Mouse (Mus musculus) embryonic facial prominence, embryonic 14.5 days (tissue): ENCODE measurements around the gene Sarnp. TPM values are rescaled to one million over a fixed set of nuclear protein-coding genes. Genes with fewer than 3 reads are reported as not detected.
"Not testable (repeated sequence)": the region's sequence is repeated elsewhere in the genome, so short reads cannot be mapped to it uniquely, and the experiment has no call there.

Experiments
- ATAC-seq: fragments of 200-750 bp; cut with Nextera tagmentation; 2 replicates; pipeline ENCODE4 v1.8.0; 2017; ENCODE audit warnings: low read depth, moderate number of reproducible peaks, moderate TSS enrichment
- DNase-seq: peaks from one replicate; pipeline ENCODE4 v3.0.0-alpha.2; 2015; ENCODE audit warnings: low spot score
- H3K27ac ChIP-seq: fragments of 300-500 bp; sonication (generic); replicated peaks from 2 replicates; pipeline ENCODE4 v1.5.1; 2014; ENCODE audit warnings: low read depth, mild to moderate bottlenecking, low read length, moderate library complexity
- H3K27me3 ChIP-seq: fragments of 300-500 bp; sonication (generic); replicated peaks from 2 replicates; pipeline ENCODE4 v1.6.1; 2014; ENCODE audit warnings: low read length; ENCODE audit not compliant: control insufficient read depth, insufficient read depth
- H3K36me3 ChIP-seq: fragments of 300-500 bp; sonication (generic); 2 replicates; pipeline ENCODE4 v1.6.1; 2014; ENCODE audit warnings: low read length, mixed read lengths; ENCODE audit not compliant: control insufficient read depth, insufficient read depth
- H3K4me1 ChIP-seq: fragments of 300-500 bp; sonication (generic); 2 replicates; pipeline ENCODE4 v1.6.1; 2014; ENCODE audit warnings: antibody characterized with exemption, low read length; ENCODE audit not compliant: control insufficient read depth, insufficient read depth
- H3K4me2 ChIP-seq: fragments of 300-500 bp; sonication (generic); 2 replicates; pipeline ENCODE4 v1.6.1; 2014; ENCODE audit warnings: low read depth, mild to moderate bottlenecking, low read length, moderate library complexity, mixed read lengths
- H3K4me3 ChIP-seq: fragments of 300-500 bp; sonication (generic); 2 replicates; pipeline ENCODE4 v1.5.1; 2014; ENCODE audit warnings: low read depth, mild to moderate bottlenecking, low read length
- H3K9ac ChIP-seq: fragments of 300-500 bp; sonication (generic); 2 replicates; pipeline ENCODE4 v1.6.1; 2014; ENCODE audit warnings: low read depth, mild to moderate bottlenecking, low read length, moderate library complexity, mixed read lengths
- H3K9me3 ChIP-seq: fragments of 300-500 bp; sonication (generic); 2 replicates; pipeline ENCODE4 v1.6.1; 2016; ENCODE audit warnings: low read length; ENCODE audit not compliant: control insufficient read depth
- WGBS: fragments of 180-500 bp; shearing (Covaris S2); extraction: QIAGEN DNeasy Blood & Tissue Kit; methylation state at CpG from one replicate; pipeline ENCODE4 v1.1.7; 2014; 5-methylcytosine and 5-hydroxymethylcytosine counted together
- polyA plus RNA-seq: library from polyadenylated mRNA; unstranded; fragments of >200 nt; fragmentation: Nextera tagmentation; extraction: Ambion mirVana; gene quantifications from 2 replicates; pipeline ENCODE4 v1.2.1, GENCODE M21; 2014

Gene Sarnp
- polyA plus RNA-seq, 1 experiment from 2014 or later = 194 TPM

DNA sequence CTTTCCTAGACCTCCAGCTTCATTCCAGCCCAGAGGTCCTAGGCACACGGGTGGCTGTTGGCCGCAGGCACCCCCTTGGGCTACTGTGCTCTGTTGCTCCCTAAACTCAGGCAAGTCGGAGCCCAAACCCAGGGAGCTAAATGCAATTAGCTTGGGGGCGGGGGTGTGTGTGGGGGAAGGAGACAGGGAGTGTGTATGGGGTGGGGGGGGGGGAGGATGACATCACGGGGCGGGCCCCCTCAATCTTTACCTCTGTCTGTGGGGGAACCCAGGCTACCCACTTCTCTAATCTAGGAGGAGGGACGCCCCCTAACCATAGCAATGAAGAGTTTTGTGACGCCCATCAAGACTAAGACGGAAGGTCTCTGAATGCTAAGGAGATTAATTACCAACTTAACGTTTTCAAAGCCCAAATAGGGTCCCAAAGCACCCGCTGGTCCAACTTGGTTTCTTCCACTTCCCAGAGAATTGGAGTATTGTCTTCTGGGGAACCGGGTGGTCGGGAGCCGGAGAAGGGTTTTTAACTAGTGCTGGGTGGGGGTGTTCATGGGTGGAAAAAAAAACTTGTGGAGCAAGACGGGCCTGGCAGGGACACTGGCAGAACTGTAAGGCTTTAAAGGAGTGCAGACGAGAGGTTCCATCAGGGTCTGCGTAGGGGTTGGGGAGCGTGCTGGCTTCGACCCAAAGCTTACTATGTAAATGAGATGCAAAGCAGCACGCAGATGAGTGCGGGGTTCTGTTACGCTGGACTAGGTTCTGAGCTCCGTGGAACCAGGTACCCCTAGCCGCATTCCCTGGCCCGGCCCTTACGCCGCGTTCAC is 12.7 kb upstream of the Sarnp start, which contains the start of gene Tmem198b:
Gene Tmem198b, minus strand, starts transcription at position 100 of the 821 bp plus-strand sequence.
- peaks cover 45% of the 10 kb centered on the region for H3K36me3 ChIP-seq

DNA sequence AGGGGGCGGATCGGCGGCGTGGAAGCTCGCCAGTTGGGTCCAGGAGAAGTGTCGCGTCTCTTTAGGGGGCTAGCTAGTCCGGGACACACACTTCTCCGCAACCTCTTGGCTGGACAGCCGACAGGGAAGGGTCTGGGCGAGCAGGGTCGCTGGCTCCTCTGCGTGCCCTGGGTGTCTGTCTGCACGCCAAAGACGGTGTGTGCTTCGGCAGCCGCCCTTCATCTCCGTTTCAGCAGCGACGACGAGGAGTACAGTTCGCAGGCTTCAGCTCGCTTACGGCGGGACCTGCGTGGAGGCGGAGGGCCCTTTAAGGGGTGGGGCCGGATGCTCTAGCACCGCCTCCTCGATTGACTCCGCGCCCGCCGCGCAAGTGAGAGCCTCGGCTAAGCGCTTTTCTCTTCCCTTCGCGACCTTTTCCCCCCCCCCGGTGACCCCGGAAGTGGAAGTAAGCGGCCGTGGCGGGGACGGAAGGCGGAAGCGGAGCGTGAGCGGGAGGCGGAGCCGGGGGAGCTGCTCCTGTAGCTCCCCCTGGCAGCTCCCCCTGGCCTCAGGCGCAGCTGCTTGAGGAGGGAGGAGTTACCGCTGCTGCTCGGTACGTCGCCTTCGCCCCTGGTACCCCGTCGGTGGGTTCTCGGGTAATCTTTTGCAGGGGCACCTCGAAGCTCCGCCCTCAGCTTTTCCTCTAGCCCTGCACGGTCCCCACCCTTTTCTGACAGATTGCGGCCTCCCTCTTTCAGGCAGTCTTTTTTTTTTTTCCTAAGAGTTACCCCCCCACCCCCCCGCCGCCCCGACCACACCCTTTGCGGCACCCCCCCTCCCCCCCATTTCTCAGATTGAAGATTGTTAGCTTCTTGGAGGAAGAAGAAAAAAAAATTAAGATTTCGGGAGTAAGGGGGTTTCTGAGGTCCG is 11.8 kb upstream of the Sarnp start:
- peaks cover 42% of the 10 kb centered on the region for H3K4me1 ChIP-seq
- H3K9me3 ChIP-seq = no peaks in the 10 kb centered on the region
- H3K27me3 ChIP-seq = no peaks in the 10 kb centered on the region
- peak; percentile 99 for DNase-seq
- H3K27ac ChIP-seq = peak overlapping the region; percentile 99
- peak overlapping the region; percentile 85 for H3K9ac ChIP-seq
- under 1% methylated on average over 48 of the region's 70 CpGs for WGBS
- ATAC-seq = peak; percentile 93
- peak overlapping the region; percentile 72 for H3K4me2 ChIP-seq
- peak overlapping the region; percentile 82 for H3K4me3 ChIP-seq
- peaks cover 44% of the 10 kb centered on the region for H3K36me3 ChIP-seq

More for the DNA sequence above, 12.7 kb upstream of the Sarnp start, which contains the start of gene Tmem198b:
- Histone ChIP-seq H3K4me1 (peaks cover 42% of the 10 kb centered on the region), H3K27me3 (no peaks in the 10 kb centered on the region), H3K9ac (peak within 1 kb of the TSS; percentile 85), H3K4me3 (peak within 1 kb of the TSS; percentile 82), H3K27ac (peak within 1 kb of the TSS; percentile 99), H3K9me3 (no peaks in the 10 kb centered on the region), H3K4me2 (peak within 1 kb of the TSS; percentile 72)
- WGBS = under 1% methylated on average over 24 of the region's 28 CpGs
- DNase-seq (peak; percentile 89), ATAC-seq (peak; percentile 64)

DNA sequence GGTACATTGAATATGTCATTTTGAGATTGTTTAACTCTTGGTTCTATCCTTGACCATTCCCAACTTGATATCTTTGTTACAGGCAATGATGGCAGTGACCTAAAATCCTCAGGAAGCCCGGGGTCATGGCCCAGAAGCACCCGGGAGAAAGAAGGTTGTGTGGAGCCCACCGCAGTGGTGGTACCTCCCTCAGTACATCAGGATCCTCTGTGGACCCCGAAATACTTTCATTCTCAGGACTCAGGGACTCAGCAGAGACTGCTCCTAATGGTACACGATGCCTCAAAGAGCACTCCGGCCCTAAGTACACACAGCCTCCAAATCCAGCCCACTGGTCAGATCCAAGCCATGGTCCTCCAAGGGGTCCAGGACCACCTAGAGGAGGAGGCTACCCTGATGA is 11.0 kb upstream of the Sarnp start:
- Histone ChIP-seq H3K9me3 (no peaks in the 10 kb centered on the region), H3K4me2 (peak overlapping the region; percentile 72), H3K27ac (0 out of 2 replicates have a peak overlapping the region, but pooled peaks have one; percentile 99), H3K27me3 (no peaks in the 10 kb centered on the region), H3K4me1 (peaks cover 42% of the 10 kb centered on the region), H3K9ac (peak overlapping the region; percentile 85), H3K4me3 (peak overlapping the region; percentile 82), H3K36me3 (peaks cover 40% of the 10 kb centered on the region)
- DNase-seq (no peak), ATAC-seq (no peak)
- WGBS = 65% methylated on average over 6 of the region's 6 CpGs

DNA sequence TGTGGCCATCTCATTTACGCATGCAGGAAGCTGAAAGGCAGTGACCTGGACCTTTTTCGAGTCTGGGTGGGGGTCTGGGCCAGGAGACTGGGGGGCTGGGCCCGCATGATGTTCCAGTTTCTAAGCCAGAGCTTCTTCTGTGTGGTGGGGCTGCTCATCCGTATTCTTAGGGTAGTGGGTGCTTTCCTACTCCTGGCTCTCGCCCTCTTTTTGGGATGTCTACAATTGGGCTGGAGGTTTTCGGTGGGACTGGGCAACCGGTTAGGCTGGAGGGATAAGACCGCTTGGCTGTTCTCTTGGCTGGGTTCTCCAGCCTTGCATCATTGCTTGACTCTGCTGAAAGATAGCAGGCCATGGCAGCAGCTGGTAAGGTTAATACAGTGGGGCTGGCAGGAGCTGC is 10.1 kb upstream of the Sarnp start:
- peak overlapping the region; percentile 85 for H3K9ac ChIP-seq
- peaks cover 31% of the 10 kb centered on the region for H3K36me3 ChIP-seq
- H3K27me3 ChIP-seq = no peaks in the 10 kb centered on the region
- no peaks in the 10 kb centered on the region for H3K9me3 ChIP-seq
- no peak overlapping the region for H3K27ac ChIP-seq
- 94% methylated on average over 8 of the region's 8 CpGs for WGBS
- DNase-seq (no peak), ATAC-seq (no peak)
- H3K4me2 ChIP-seq = peak overlapping the region; percentile 72
- peaks cover 42% of the 10 kb centered on the region for H3K4me1 ChIP-seq
- peak overlapping the region; percentile 82 for H3K4me3 ChIP-seq

DNA sequence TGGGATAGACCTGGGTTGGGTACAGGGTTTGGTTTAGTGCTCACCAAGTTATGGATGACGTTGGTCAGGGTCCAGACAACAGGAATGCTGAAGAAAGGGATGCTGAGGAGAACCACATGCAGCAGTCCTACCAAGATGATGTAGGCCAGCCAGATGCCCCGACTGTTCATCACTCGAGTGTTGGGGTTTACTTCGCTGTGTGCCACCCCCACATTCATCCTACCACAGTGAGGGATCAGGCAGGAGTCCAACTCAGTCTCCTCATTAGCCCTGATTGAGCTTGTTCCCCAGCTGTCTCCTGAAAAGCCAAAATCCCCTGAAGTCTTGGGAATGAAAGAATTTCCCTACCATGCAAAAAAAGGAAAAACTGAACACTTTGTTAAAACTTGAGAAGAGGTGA is 3.1 kb downstream of the Sarnp start:
- peaks cover 49% of the 10 kb centered on the region for H3K36me3 ChIP-seq
- ATAC-seq (no peak), DNase-seq (no peak)
- no peak overlapping the region for H3K4me2 ChIP-seq
- no peak overlapping the region for H3K9ac ChIP-seq
- peaks cover 14% of the 10 kb centered on the region for H3K4me1 ChIP-seq
- H3K27ac ChIP-seq = no peak overlapping the region
- H3K27me3 ChIP-seq = no peaks in the 10 kb centered on the region
- no peak overlapping the region for H3K4me3 ChIP-seq
- H3K9me3 ChIP-seq = no peaks in the 10 kb centered on the region
- WGBS = 76% methylated on average over 4 of the region's 4 CpGs

DNA sequence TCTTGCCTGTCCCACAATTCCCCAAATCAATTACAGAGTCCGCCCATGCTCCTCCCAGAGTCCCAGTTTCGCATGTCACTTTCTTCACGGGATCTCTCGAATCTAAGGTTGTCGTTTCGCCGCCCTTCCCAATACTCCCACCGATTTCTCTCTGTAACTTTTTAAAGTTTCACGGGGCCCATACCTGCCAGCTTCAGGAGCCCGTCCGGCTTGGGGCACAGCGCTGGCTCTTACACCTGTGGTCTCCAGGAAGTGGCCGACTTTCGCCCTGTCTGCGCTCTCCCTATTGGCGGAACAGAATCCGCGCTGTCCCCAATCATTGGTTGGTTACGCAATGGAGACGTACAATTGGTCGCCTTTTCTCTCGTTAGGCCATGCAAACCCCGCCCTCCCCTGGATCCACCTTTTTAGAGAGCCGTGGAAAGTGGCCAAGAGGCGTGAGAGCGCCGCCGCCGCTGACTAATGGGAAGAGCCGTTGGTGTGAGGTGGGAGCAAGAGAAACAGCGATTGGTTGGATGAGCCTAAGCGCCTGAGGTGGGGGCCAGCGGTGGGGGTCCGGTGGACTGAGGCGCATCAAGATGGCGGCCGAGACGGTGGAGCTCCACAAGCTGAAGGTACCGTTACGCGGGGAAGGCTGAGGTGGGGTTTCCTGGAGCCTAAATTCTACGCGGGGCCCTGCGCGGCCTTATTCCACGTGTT is 4.4 kb downstream of the Sarnp start, which contains the start of gene Ormdl2:
Gene Ormdl2, minus strand, starts transcription at position 288 of the 699 bp plus-strand sequence.
- Histone ChIP-seq H3K4me2 (peak within 1 kb of the TSS; percentile 94), H3K36me3 (peaks cover 42% of the 10 kb centered on the region), H3K4me1 (peaks cover 14% of the 10 kb centered on the region), H3K9ac (peak within 1 kb of the TSS; percentile 91), H3K27ac (peak within 1 kb of the TSS; percentile 68; the same call in 1 of the 2 replicates), H3K27me3 (no peaks in the 10 kb centered on the region), H3K9me3 (no peaks in the 10 kb centered on the region), H3K4me3 (peak within 1 kb of the TSS; percentile 93)
- ATAC-seq = peak; percentile 99
- WGBS = under 1% methylated on average over 45 of the region's 46 CpGs
- peak; percentile 100 for DNase-seq

DNA sequence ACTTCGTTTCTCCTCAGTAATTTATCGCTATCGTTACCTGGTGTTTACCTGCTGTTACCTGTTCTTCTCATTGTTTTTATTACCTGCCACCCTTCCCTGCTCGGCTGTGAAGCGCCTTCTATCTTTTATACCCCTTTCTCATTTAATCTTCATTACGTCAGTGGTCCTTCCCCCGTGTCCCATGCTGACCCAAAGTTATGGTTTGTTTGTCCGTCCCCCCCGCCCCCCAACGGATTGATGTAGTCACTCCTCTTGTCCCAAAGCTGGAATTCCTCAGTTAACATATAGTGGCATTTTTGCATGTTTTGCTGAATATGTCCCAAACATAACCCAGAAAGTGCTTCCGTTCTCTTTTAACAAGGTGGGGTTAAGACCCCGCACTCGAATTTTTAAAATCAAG is 5.0 kb downstream of the Sarnp start:
- ATAC-seq (no peak), DNase-seq (no peak)
- H3K27ac ChIP-seq = peak overlapping the region; percentile 68; the same call in 1 of the 2 replicates
- no peaks in the 10 kb centered on the region for H3K9me3 ChIP-seq
- H3K9ac ChIP-seq = peak overlapping the region; percentile 91
- WGBS = 3% methylated on average over 13 of the region's 13 CpGs
- peaks cover 39% of the 10 kb centered on the region for H3K36me3 ChIP-seq
- H3K4me1 ChIP-seq = peaks cover 14% of the 10 kb centered on the region
- peak overlapping the region; percentile 94 for H3K4me2 ChIP-seq
- H3K27me3 ChIP-seq = no peaks in the 10 kb centered on the region
- H3K4me3 ChIP-seq = peak overlapping the region; percentile 93

DNA sequence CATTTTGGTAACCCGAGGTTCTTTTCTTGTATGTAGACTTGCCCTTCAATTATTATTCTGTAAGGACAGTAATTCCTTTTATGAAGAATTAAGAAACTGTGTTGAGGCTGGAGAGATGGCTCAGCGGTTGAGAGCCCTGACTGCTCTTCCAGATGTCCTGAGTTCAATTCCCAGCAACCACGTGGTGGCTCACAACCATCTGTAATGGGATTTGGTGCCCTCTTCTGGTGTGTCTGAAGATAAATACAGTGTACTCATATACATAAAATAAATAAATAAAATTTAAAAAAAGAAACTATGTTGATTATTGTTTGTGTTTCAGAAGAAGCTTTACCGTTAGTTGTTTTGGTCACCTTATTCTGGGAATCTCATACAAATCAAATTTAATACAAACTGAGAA is 6.0 kb downstream of the Sarnp start:
- 74% methylated on average over 4 of the region's 4 CpGs for WGBS
- H3K9ac ChIP-seq, H3K27me3 ChIP-seq, H3K9me3 ChIP-seq, ATAC-seq, DNase-seq, H3K27ac ChIP-seq: not testable (repeated sequence)
- H3K4me1 ChIP-seq = peaks cover 14% of the 10 kb centered on the region
- H3K4me2 ChIP-seq = peak overlapping the region; percentile 94
- peak overlapping the region; percentile 93 for H3K4me3 ChIP-seq
- H3K36me3 ChIP-seq = peaks cover 39% of the 10 kb centered on the region
